Mouse (Mus musculus) testis, adult 2 months (tissue): ENCODE measurements around the gene Thsd4. TPM values are rescaled to one million over a fixed set of nuclear protein-coding genes. Genes with fewer than 3 reads are reported as not detected.

ENCODE experiments used
- H3K27ac ChIP-seq: fragments of 200-500 bp; 2 replicates; pipeline ENCODE4 v1.5.1; 2012; ENCODE audit warnings: low read depth, low read length; ENCODE audit not compliant: control insufficient read depth, insufficient read depth
- H3K27me3 ChIP-seq: fragments of 200-500 bp; 2 replicates; pipeline ENCODE4 v1.6.1; 2012; ENCODE audit warnings: mild to moderate bottlenecking, low read length, moderate library complexity; ENCODE audit not compliant: control insufficient read depth, insufficient read depth
- H3K36me3 ChIP-seq: fragments of 200-500 bp; 2 replicates; pipeline ENCODE4 v1.6.1; 2012; ENCODE audit warnings: mild to moderate bottlenecking, low read length; ENCODE audit not compliant: control insufficient read depth, insufficient read depth
- H3K4me1 ChIP-seq: fragments of 200-500 bp; 2 replicates; pipeline ENCODE4 v1.6.1; 2012; ENCODE audit warnings: low read length; ENCODE audit not compliant: control insufficient read depth, insufficient read depth
- H3K4me3 ChIP-seq: fragments of 200-500 bp; 2 replicates; pipeline ENCODE4 v1.5.1; 2012; ENCODE audit warnings: low read depth, mild to moderate bottlenecking, low read length, moderate library complexity, mixed read lengths; ENCODE audit not compliant: control insufficient read depth
- CTCF ChIP-seq: fragments of 200-500 bp; IDR thresholded peaks from 2 replicates; pipeline ENCODE4 v1.5.1; 2012; ENCODE audit warnings: low read depth, mild to moderate bottlenecking, inconsistent platforms, low read length, moderate library complexity; ENCODE audit not compliant: control insufficient read depth, insufficient read depth, insufficient replicate concordance
- POLR2A ChIP-seq: fragments of 200-500 bp; IDR thresholded peaks from 2 replicates; pipeline ENCODE4 v1.6.1; 2012; ENCODE audit warnings: low read depth, mild to moderate bottlenecking, inconsistent platforms, low read length, moderate library complexity; ENCODE audit not compliant: control insufficient read depth
- polyA plus RNA-seq: library from polyadenylated mRNA; depleted of rRNA; stranded (reverse); fragments of >200 nt; gene quantifications from 2 replicates; pipeline ENCODE4 v1.2.3, GENCODE M21; 2012

The Thsd4 gene
- polyA plus RNA-seq, 1 experiment: 1.4 TPM

DNA sequence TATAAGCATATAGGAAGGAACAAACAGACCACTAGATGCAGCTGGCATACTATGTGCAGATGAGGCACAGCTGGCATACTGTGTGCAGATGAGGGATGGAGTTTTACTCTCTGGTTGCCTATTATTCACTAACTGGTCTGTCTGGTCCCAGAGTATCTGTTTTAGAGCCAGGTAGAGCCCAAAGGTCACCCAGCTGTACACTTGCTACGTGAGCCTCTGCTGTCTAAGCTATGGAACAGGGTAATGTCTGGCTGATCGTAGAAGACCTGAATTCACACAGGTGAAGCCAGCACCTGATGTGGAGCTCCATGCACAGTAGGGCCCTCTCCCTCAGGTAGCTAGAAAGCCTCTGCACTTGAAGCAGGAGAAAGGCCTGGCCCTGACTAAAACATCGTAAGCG lies 5.5 kb downstream of the Thsd4 start:
- Histone ChIP-seq H3K27ac (no peak overlapping the region), H3K36me3 (no peaks in the 10 kb centered on the region), H3K4me3 (no peak overlapping the region), H3K4me1 (peaks cover 4% of the 10 kb centered on the region; the same call in 1 of the 2 replicates), H3K27me3 (no peaks in the 10 kb centered on the region)
- TF ChIP-seq POLR2A (no peak), CTCF (no peak)

DNA sequence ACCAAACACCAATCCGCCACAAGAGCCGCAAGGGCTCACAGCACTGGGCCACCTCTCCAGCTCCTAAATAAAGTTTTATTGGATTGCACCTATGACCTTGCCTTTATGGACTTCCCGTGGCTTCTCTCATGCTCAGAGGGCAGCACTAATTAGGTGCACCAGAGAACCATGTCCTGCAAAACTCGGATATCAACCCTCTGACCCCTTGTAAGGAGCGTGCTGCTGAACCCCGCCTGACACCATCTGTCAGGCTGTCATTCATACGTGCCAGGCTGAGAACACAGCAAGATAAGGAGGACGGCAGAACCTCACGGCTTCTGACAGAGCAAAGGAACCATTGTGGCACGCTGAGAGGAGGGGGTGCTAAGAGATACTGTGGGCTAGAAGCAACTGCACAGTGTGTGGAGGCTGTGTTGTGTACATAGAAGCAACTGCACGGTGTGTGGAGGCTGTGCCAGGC lies 8.5 kb downstream of the Thsd4 start:
- H3K4me1 ChIP-seq: no peaks in the 10 kb centered on the region; the same call in 1 of the 2 replicates
- TF ChIP-seq POLR2A (no peak), CTCF (no peak)
- H3K4me3 ChIP-seq: no peak overlapping the region
- no peaks in the 10 kb centered on the region for H3K27me3 ChIP-seq
- H3K27ac ChIP-seq: no peak overlapping the region
- no peaks in the 10 kb centered on the region for H3K36me3 ChIP-seq

DNA sequence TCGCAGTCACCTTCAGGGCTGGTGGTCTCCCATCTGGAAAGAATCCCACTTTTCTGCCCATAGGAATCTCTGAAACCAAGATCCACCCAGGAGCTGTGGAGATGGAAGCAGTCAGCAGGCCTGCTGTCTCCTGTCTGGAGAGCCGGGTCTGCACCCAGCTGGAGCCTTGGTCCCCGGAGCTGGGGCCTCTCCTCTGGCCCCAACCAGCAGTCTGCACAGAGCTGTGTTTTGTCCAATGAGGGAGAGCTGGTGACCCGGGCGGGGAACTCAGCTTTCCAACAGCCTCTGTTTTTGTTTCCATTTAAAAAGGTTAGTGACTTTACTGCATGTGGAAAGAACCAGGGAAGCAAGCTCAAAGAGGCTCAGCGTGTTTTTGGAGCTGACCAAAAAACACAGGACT lies 11.0 kb downstream of the Thsd4 start:
- Histone ChIP-seq H3K4me1 (no peaks in the 10 kb centered on the region), H3K36me3 (no peaks in the 10 kb centered on the region), H3K27me3 (no peaks in the 10 kb centered on the region), H3K4me3 (no peak overlapping the region), H3K27ac (no peak overlapping the region)
- TF ChIP-seq CTCF (no peak), POLR2A (no peak)

DNA sequence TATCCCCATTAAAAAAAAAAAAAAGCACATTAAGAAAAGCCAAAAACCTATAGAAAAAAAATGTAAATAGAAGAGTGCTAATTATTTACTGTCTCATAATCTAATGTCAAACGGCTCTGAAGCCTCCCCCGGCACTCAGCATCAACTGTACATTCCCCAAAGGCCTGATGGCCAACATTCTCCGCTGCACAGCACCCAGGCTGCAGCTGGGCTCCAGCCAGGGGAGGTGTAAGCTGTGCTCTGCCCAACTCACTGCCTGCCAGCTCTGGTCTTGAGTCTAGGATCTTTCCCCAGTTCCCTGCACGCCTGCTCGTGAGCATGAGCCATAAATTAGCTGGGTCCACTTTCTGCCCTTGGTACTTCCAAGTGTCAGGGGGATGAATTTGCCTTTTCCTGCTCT lies 15.7 kb downstream of the Thsd4 start:
- Histone ChIP-seq H3K4me3 (no peak overlapping the region), H3K4me1 (no peaks in the 10 kb centered on the region), H3K27ac (no peak overlapping the region), H3K27me3 (no peaks in the 10 kb centered on the region), H3K36me3 (no peaks in the 10 kb centered on the region)
- TF ChIP-seq CTCF: no peak
- no peak for TF ChIP-seq POLR2A

DNA sequence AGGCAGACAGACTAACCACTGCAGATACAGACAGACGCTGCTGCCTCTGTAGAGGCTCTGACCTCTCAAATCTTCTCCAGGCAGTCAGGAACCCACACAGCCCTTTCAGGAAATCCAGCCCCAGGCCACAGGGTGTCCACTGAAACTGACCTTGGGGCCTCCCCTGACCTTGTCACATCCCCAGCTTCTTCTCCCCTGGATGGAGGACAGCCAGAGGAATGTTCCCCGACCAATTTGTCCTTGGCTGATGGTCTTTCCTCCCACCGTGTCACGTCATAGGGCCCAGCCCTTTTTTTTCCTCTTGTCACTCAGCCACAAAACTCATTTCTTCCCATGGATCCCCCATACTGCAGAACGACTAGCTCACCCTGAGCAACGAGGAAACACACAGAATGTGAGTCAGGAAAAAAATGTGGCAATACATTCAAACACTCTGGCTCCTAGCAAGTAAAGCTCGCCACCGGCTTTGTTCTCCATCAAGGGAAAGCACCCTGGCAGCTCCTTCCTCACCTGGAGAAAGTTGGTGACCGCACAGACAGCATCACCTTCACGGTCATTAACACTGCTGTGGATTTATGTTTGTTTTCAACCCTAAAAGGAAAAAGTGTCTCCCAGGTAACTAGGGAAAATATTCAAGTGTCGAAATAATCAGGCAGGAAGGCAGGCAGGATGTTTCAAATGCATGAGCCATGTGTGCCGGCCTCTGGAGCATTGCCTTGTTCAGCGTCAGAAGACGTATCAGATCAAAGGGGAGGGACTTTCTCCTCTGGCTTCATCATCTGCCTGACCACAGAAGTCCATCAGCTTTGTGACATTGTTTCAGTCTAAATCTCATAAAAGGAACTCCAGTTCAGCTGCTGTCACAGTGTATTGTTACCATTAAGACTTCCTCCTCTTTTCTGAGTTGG lies 17.2 kb downstream of the Thsd4 start:
- no peaks in the 10 kb centered on the region for H3K36me3 ChIP-seq
- no peaks in the 10 kb centered on the region for H3K27me3 ChIP-seq
- H3K4me3 ChIP-seq: no peak overlapping the region
- H3K4me1 ChIP-seq: no peaks in the 10 kb centered on the region
- TF ChIP-seq POLR2A: no peak
- TF ChIP-seq CTCF: no peak
- H3K27ac ChIP-seq: no peak overlapping the region

DNA sequence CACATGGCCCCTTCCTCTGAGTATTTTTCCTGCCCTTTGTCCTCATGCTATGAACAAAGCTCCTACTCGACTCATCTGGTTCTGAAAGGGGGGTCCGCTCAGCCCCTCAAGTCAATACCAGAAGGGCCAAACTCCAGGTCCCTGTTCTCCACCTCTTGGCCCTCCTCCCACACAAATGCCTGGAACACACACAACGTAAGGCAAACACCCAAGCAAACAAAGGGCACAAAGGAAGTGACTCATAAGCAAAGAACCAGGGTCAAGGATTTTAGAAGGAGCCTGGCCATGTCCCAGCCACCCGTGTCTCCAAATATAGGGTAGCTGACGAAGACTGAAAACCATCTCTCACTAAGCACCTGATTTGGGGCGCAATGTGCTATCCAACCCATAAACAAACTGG lies 19.6 kb downstream of the Thsd4 start:
- H3K4me1 ChIP-seq: no peaks in the 10 kb centered on the region
- no peaks in the 10 kb centered on the region for H3K36me3 ChIP-seq
- no peak overlapping the region for H3K27ac ChIP-seq
- no peak for TF ChIP-seq POLR2A
- TF ChIP-seq CTCF: no peak
- H3K27me3 ChIP-seq: no peaks in the 10 kb centered on the region
- H3K4me3 ChIP-seq: no peak overlapping the region

DNA sequence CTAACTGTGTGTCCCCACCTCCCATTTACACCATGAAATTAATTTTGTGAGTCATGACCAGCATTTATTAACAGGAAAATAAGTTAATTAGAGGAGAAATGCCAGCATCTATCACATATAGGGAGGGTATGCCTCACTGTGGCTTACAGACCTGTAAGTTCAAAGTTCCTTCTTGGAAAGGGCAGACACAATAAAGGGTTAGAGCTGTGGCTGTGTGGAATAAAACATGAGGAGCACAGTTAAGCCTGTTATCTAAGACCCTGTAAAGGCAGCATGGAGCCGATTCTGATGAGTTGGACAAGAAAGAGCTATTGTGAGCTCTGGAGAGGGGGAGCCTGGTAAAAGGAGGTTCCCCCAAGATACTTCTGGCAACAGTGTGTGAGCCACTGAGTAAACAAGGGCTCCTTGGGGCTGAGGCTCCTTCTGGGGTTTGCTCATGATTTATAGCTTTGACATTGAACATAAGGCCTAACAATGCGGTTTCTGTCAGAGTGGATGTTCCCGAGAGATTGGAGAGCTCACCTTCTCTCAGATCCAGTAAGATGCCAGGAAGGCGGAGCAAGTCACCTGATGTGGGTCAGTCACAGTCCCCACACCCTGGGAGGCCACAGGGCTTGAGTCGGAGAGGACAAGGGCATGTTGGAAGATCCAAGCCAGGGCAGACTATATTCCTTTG lies 20.2 kb downstream of the Thsd4 start:
- Histone ChIP-seq H3K27ac (no peak overlapping the region), H3K4me3 (no peak overlapping the region), H3K36me3 (no peaks in the 10 kb centered on the region), H3K27me3 (no peaks in the 10 kb centered on the region), H3K4me1 (no peaks in the 10 kb centered on the region)
- TF ChIP-seq CTCF: no peak
- TF ChIP-seq POLR2A: no peak
